Mouse (Mus musculus) hindbrain, postnatal 0 days (tissue): ENCODE results near the gene Arhgef10l. TPM values are rescaled to one million over a fixed set of nuclear protein-coding genes. Genes with fewer than 3 reads are reported as not detected.

Experiments
- ATAC-seq: fragments of 200-750 bp; cut with Nextera tagmentation; 2 replicates; pipeline ENCODE4 v1.8.0; 2017; ENCODE audit warnings: mild to moderate bottlenecking, moderate TSS enrichment, moderate library complexity
- DNase-seq: peaks from one replicate; pipeline ENCODE4 v3.0.0-alpha.2; 2015; ENCODE audit warnings: low spot score
- H3K27ac ChIP-seq: fragments of 300-500 bp; sonication (generic); 2 replicates; pipeline ENCODE4 v1.5.1; 2014; ENCODE audit warnings: mild to moderate bottlenecking
- H3K27me3 ChIP-seq: fragments of 300-500 bp; sonication (generic); 2 replicates; pipeline ENCODE4 v1.6.1; 2014; ENCODE audit warnings: low read length, mixed read lengths; ENCODE audit not compliant: insufficient read depth
- H3K36me3 ChIP-seq: fragments of 300-500 bp; sonication (generic); 2 replicates; pipeline ENCODE4 v1.6.1; 2014; ENCODE audit warnings: low read length, mixed read lengths; ENCODE audit not compliant: insufficient read depth
- H3K4me1 ChIP-seq: fragments of 300-500 bp; sonication (generic); 2 replicates; pipeline ENCODE4 v1.6.1; 2014; ENCODE audit warnings: antibody characterized with exemption, low read length, mixed read lengths; ENCODE audit not compliant: insufficient read depth
- H3K4me2 ChIP-seq: fragments of 300-500 bp; sonication (generic); 2 replicates; pipeline ENCODE4 v1.6.1; 2014; ENCODE audit warnings: low read depth, mild to moderate bottlenecking, low read length, moderate library complexity, mixed read lengths
- H3K4me3 ChIP-seq: fragments of 300-500 bp; sonication (generic); 2 replicates; pipeline ENCODE4 v1.5.1; 2014; ENCODE audit warnings: low read length
- H3K9ac ChIP-seq: fragments of 300-500 bp; sonication (generic); replicated peaks from 2 replicates; pipeline ENCODE4 v1.6.1; 2014; ENCODE audit warnings: mild to moderate bottlenecking, low read length, moderate library complexity, mixed read lengths
- H3K9me3 ChIP-seq: fragments of 300-500 bp; sonication (generic); 2 replicates; pipeline ENCODE4 v1.6.1; 2016; ENCODE audit warnings: low read length, mixed read lengths
- CTCF ChIP-seq: IDR thresholded peaks from 2 replicates; pipeline ENCODE4 v1.5.1; 2016; ENCODE audit warnings: antibody characterized with exemption, control low read depth, low read depth
- WGBS: fragments of 180-500 bp; shearing (Covaris S2); extraction: QIAGEN DNeasy Blood & Tissue Kit; methylation state at CpG from one replicate; pipeline ENCODE4 v1.1.7; 2014; 5-methylcytosine and 5-hydroxymethylcytosine counted together
- polyA plus RNA-seq: library from polyadenylated mRNA; unstranded; fragments of >200 nt; fragmentation: Nextera tagmentation; extraction: Ambion mirVana; gene quantifications from 2 replicates; pipeline ENCODE4 v1.2.1, GENCODE M21; 2015
- total RNA-seq: library from RNA; depleted of rRNA; stranded (reverse); fragments of >200 nt; gene quantifications from 2 replicates; pipeline ENCODE4 v1.2.3, GENCODE M21; 2014

The Arhgef10l gene
- total and polyA plus RNA-seq, 2 experiments from 2014 or later: 22.5 to 79.2 TPM

DNA sequence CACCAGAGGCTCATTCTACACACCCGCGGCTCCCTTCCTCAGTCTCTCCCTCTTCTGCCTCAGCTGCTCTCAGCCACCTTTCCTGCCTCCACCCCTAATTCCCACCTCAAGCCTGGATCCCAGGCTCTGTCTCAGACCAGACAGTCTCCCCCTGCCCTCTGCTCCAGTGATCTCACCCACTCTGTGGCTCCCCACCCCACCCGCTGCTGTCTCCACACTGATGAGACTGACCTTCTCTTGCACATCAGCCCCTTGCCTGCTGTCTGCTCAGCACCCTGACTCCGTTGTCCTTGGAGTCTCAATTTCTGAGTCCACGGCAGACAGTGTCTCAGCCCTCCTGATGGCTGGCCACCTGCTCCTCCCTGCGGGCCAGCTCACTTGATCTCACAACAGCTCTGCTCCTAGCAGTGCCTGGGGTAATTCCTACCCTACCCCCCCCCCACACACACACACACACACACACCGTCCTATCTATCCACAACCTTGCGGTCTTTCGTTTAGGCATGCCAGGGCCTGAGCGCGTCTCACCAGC, 37.3 kb downstream of the Arhgef10l start:
- H3K4me1 ChIP-seq: peaks cover 40% of the 10 kb centered on the region
- H3K4me3 ChIP-seq: no peak overlapping the region
- peaks cover 4% of the 10 kb centered on the region for H3K36me3 ChIP-seq
- no peak for DNase-seq
- no peaks in the 10 kb centered on the region for H3K9me3 ChIP-seq
- no peaks in the 10 kb centered on the region for H3K27me3 ChIP-seq
- WGBS: 40% methylated on average over 11 of the region's 11 CpGs
- no peak for ATAC-seq
- 0 out of 2 replicates have a peak overlapping the region, but pooled peaks have one; percentile 36 for H3K27ac ChIP-seq
- no peak overlapping the region for H3K4me2 ChIP-seq
- H3K9ac ChIP-seq: no peak overlapping the region
- TF ChIP-seq CTCF: no peak

- Histone ChIP-seq H3K9me3 (no peaks in the 10 kb centered on the region), H3K27ac (peak overlapping the region; percentile 82; the same call in 1 of the 2 replicates), H3K4me1 (peaks cover 48% of the 10 kb centered on the region), H3K36me3 (peaks cover 4% of the 10 kb centered on the region), H3K4me3 (no peak overlapping the region), H3K27me3 (no peaks in the 10 kb centered on the region), H3K4me2 (no peak overlapping the region), H3K9ac (no peak overlapping the region)
- WGBS: 62% methylated on average over 12 of the region's 12 CpGs
- DNase-seq (no peak), ATAC-seq (no peak)
- TF ChIP-seq CTCF: no peak
Measured at GRCm38 (mm10) chr4:140625651-140626525, 39.9 kb downstream of the Arhgef10l start.

- H3K4me1 ChIP-seq: peaks cover 44% of the 10 kb centered on the region
- peak overlapping the region; percentile 82 for H3K27ac ChIP-seq
- ATAC-seq (peak; percentile 95), DNase-seq (peak; percentile 89)
- H3K9me3 ChIP-seq: no peaks in the 10 kb centered on the region
- 5% methylated on average over 10 of the region's 12 CpGs for WGBS
- peaks cover 4% of the 10 kb centered on the region for H3K36me3 ChIP-seq
- peak overlapping the region; percentile 24 for H3K4me2 ChIP-seq
- H3K9ac ChIP-seq: peak overlapping the region; percentile 33; the same call in 1 of the 2 replicates
- H3K27me3 ChIP-seq: no peaks in the 10 kb centered on the region
- no peak overlapping the region for H3K4me3 ChIP-seq
- 0 out of 2 replicates have a peak, but pooled peaks have one; percentile 7 for TF ChIP-seq CTCF
Measured at GRCm38 (mm10) chr4:140624468-140625176, 41.2 kb downstream of the Arhgef10l start.

DNA sequence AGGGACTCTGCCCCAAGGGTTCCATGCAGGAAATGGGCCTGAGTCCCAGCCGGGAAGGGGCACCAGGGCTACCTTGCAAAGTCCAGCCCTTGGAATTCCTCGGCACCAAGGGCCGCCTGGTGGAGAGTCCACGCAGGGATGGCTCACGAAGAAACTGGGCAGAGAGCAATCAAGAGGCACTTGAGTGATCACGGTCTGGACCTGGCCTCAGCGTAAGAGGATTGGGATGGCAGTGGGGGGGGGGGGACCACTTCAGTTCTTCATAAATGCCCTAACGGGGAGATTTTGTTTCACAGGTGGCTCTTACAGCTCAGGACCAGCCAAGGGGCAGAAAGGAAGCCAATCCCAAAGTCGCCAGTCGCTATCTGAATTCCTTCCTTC, 41.7 kb downstream of the Arhgef10l start:
- Histone ChIP-seq H3K9ac (no peak overlapping the region), H3K4me1 (peaks cover 42% of the 10 kb centered on the region)
- DNase-seq: peak; percentile 30

GRCm38 (mm10) chr4:140622819-140623218, 43.0 kb downstream of the Arhgef10l start:
- H3K27me3 ChIP-seq: no peaks in the 10 kb centered on the region
- peak overlapping the region; percentile 82 for H3K27ac ChIP-seq
- no peak for ATAC-seq
- H3K4me3 ChIP-seq: no peak overlapping the region
- H3K4me1 ChIP-seq: peaks cover 37% of the 10 kb centered on the region
- DNase-seq: peak; percentile 43
- H3K4me2 ChIP-seq: no peak overlapping the region
- H3K9ac ChIP-seq: no peak overlapping the region
- H3K36me3 ChIP-seq: peaks cover 4% of the 10 kb centered on the region
- 28% methylated on average over 4 of the region's 4 CpGs for WGBS
- no peaks in the 10 kb centered on the region for H3K9me3 ChIP-seq
- TF ChIP-seq CTCF: no peak

More for the DNA sequence above, 41.7 kb downstream of the Arhgef10l start:
- Histone ChIP-seq H3K27ac (peak overlapping the region; percentile 82), H3K27me3 (no peaks in the 10 kb centered on the region), H3K36me3 (peaks cover 4% of the 10 kb centered on the region), H3K9me3 (no peaks in the 10 kb centered on the region), H3K4me2 (peak overlapping the region; percentile 24; the same call in 1 of the 2 replicates), H3K4me3 (no peak overlapping the region)
- TF ChIP-seq CTCF: peak; percentile 45
- 16% methylated on average over 10 of the region's 10 CpGs for WGBS
- no peak for ATAC-seq

DNA sequence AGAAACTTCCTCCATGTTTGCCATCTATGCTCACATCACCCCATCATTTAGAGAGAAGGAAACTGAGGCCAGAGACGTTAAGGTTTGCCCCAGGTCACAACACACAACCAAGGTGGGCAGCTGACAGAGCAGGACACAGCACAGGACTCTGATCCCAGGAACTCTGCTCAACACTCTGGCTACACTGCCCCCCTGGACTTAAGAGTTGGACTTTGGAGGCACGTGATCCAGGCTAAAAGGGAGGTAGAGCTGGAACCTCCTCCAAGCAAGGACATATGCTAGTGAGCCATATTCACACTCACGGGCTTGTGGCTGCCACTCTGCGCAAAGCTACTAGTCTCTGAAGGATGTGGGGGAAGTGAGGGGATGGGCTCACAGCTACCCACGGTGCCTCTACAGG, 45.3 kb downstream of the Arhgef10l start:
- H3K36me3 ChIP-seq: no peaks in the 10 kb centered on the region; the same call in 1 of the 2 replicates
- no peak overlapping the region for H3K4me2 ChIP-seq
- H3K9ac ChIP-seq: no peak overlapping the region
- no peak overlapping the region for H3K27ac ChIP-seq
- 73% methylated on average over 5 of the region's 5 CpGs for WGBS
- no peak for TF ChIP-seq CTCF
- no peaks in the 10 kb centered on the region for H3K27me3 ChIP-seq
- no peak for ATAC-seq
- DNase-seq: no peak
- H3K9me3 ChIP-seq: no peaks in the 10 kb centered on the region
- H3K4me1 ChIP-seq: peaks cover 38% of the 10 kb centered on the region
- no peak overlapping the region for H3K4me3 ChIP-seq
